Comparison of ENCODE assay signal across 8 mouse cellular contexts in genomic region chr6:99692206-99692915, GRCm38 (mm10). TPM values are rescaled to one million over a fixed set of nuclear protein-coding genes. Genes with fewer than 3 reads are reported as not detected.
DNase-seq lines count a peak whose midpoint lies in the region.

TSS of gene Gpr27 (plus strand) at chr6:99692679.

- DNase-seq in CD4-positive helper T cell, adult 2 months (ENCODE audit: low read depth, low spot score): peak; percentile 6
- DNase-seq in ES-CJ7 (ENCODE audit: low read depth, low spot score): peak; percentile 47
- DNase-seq in cerebellum, postnatal 36 days: peak; percentile 59 to 63
- DNase-seq in heart, adult 8-10 months (ENCODE audit: low spot score): no peak
- DNase-seq in kidney, postnatal 14 days: peak; percentile 24
- DNase-seq in lung, postnatal 10 days: peak; percentile 28
- peak; percentile 75 for DNase-seq in right cerebral cortex, postnatal 25 days
- DNase-seq in spleen, adult 18-20 months: no peak

RNA-seq across cellular contexts. Expression of gene Gpr27, which starts in this region (rescaled TPM):
- 10 to 100 TPM in 3 of 4 experiments, 1 to 10 TPM in 1; 8.6 to 11.3 (median 10.7) TPM for total RNA-seq in heart, adult 8-10 months (2022)

Comparison
In these comparisons a context has a peak if more than half of its experiments do, and no peak if none do; other contexts are left out.
1. DNase-seq: peak in CD4-positive helper T cell, adult 2 months (single experiment), ES-CJ7 (single experiment), cerebellum, postnatal 36 days (2 of 2), kidney, postnatal 14 days (single experiment), lung, postnatal 10 days (single experiment) and right cerebral cortex, postnatal 25 days (single experiment); none in heart, adult 8-10 months (single experiment) and spleen, adult 18-20 months (0 of 2).